In the genomic region with DNA sequence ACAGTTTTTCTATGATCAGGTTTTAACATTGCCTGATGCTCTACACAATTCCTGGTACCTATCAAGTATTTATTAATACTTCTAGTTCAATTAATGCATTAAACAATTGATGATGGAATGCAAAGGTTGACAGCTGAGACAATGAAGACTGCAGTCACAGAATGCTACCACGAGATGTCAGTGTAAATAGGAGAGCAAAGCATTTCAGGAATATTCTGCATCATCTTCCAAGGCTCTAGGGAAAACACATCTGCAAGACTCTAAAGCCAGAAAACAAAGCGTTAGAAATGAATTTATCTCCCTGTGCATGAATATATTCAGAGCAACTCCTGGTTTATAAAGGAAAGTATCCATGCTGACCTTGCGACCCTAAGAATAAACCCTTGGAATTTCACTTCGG, we compare ENCODE assay signal across 8 mouse cellular contexts.
A peak's percentile ranks its signal among the peaks of the same experiment; 100 is the strongest.
DNase-seq lines count a peak whose midpoint lies in the region; ATAC-seq and TF ChIP-seq lines count a peak whose summit lies in the region.

No protein-coding gene starts in this region.

- H3K9me3 ChIP-seq in kidney, embryonic 14.5 days (ENCODE audit: control insufficient read depth, low read length): no peaks in the 10 kb centered on the region

- H3K4me3 ChIP-seq in kidney, embryonic 14.5 days (ENCODE audit: low read length): no peak overlapping the region
- H3K4me3 ChIP-seq in cortical plate, adult 2 months (ENCODE audit: insufficient read depth, low read length): no peak overlapping the region
- no peak overlapping the region for H3K4me3 ChIP-seq in lung, adult 2 months (replicated peaks; ENCODE audit: extremely low read depth, low read depth, low read length)

- peaks cover 3% of the 10 kb centered on the region; the same call in 1 of the 2 replicates for H3K4me1 ChIP-seq in kidney, embryonic 14.5 days (ENCODE audit: control insufficient read depth, insufficient read depth, low read length)
- no peaks in the 10 kb centered on the region for H3K4me1 ChIP-seq in cortical plate, adult 2 months (ENCODE audit: control insufficient read depth, insufficient read depth, low read length)
- 0 out of 2 replicates have a peak, but pooled peaks cover 3% of the 10 kb centered on the region for H3K4me1 ChIP-seq in lung, adult 2 months (ENCODE audit: control insufficient read depth, insufficient read depth, low read length)

- TF ChIP-seq CTCF in cortical plate, adult 2 months (IDR thresholded peaks at IDR 0.05; ENCODE audit: extremely low read depth, insufficient read depth, low read length): peak; percentile 54; the same call in 1 of the 2 replicates
- TF ChIP-seq CTCF in lung, adult 2 months (IDR thresholded peaks at IDR 0.05; ENCODE audit: insufficient read depth, low read length): peak; percentile 53; the same call in 1 of the 2 replicates

- no peak overlapping the region for H3K9ac ChIP-seq in kidney, embryonic 14.5 days (ENCODE audit: low read depth, low read length)

- no peaks in the 10 kb centered on the region for H3K27me3 ChIP-seq in kidney, embryonic 14.5 days (ENCODE audit: control insufficient read depth, insufficient read depth, low read length)

- no peak overlapping the region for H3K27ac ChIP-seq in kidney, embryonic 14.5 days (ENCODE audit: low read depth, low read length)
- H3K27ac ChIP-seq in cortical plate, adult 2 months (ENCODE audit: insufficient read depth, low read length): no peak overlapping the region

- DNase-seq in cerebellum, adult 9-10 months: peak; percentile 14
- DNase-seq in cerebellum, adult 8-10 months: no peak
- DNase-seq in kidney, adult 9 months: peak; percentile 47
- DNase-seq in lung, adult 2 months: no peak
- no peak for DNase-seq in right cerebral cortex, postnatal 36 days (ENCODE audit: low spot score in 2 of 2)
- no peak for DNase-seq in spleen, adult 18-20 months

- TF ChIP-seq POLR2A in cortical plate, adult 2 months (IDR thresholded peaks at IDR 0.05; ENCODE audit: extremely low read depth, insufficient read depth, low read length): no peak
- no peak for TF ChIP-seq POLR2A in lung, adult 2 months (IDR thresholded peaks at IDR 0.05; ENCODE audit: borderline replicate concordance, extremely low read depth, low read depth, low read length)

- no peaks in the 10 kb centered on the region for H3K36me3 ChIP-seq in kidney, embryonic 14.5 days (ENCODE audit: control insufficient read depth, insufficient read depth, low read length)

- WGBS in kidney, embryonic 14.5 days: 47% methylated on average over 4 of the region's 4 CpGs
- WGBS in lung, adult 2 months: 51% methylated on average over 4 of the region's 4 CpGs

- ATAC-seq in kidney, embryonic 14.5 days (ENCODE audit: low FRiP score, low TSS enrichment): no peak

- H3K4me2 ChIP-seq in kidney, embryonic 14.5 days (replicated peaks; ENCODE audit: low read depth, low read length): no peak overlapping the region

Comparison
In these comparisons a context has a peak if more than half of its experiments do, and no peak if none do; other contexts are left out.
1. DNase-seq: peak in cerebellum, adult 9-10 months (single experiment) and kidney, adult 9 months (single experiment); none in cerebellum, adult 8-10 months (single experiment), lung, adult 2 months (single experiment), right cerebral cortex, postnatal 36 days (0 of 2) and spleen, adult 18-20 months (0 of 2).